Mouse (Mus musculus) T-cell, adult 66 days (primary cell): ENCODE data around the gene Zfp287. TPM values are rescaled to one million over a fixed set of nuclear protein-coding genes. Genes with fewer than 3 reads are reported as not detected.

Experiments
- total RNA-seq, 2 experiments: library from RNA; stranded (reverse); gene quantifications; 3 replicates in 1 of 2; 4 replicates in 1 of 2; pipeline ENCODE4 v1.2.4; 2023

The Zfp287 gene
- 10 to 100 TPM; 15.0 to 17.8 TPM for total RNA-seq

GRCm38 (mm10) chr11:62731311-62732021 is at the start of gene Zfp287:
Gene Zfp287, minus strand, starts transcription at chr11:62731905.

GRCm38 (mm10) chr11:62752780-62753179 is 21.1 kb upstream of the Zfp287 start, which contains the start of gene Gm10428:
Gene Gm10428, plus strand, starts transcription at chr11:62753100.

Other genes starting within 250 kb of the Zfp287 start
- gene Cenpv, start 192.6 kb downstream of the Zfp287 start, total RNA-seq: 1 to 10 TPM; 4.2 to 6.1 TPM
- gene Ubb, start 180.7 kb downstream of the Zfp287 start, total RNA-seq: 1,000 to 10,000 TPM; 1,212 to 1,239 TPM
- 10 to 100 TPM; 50.0 to 50.1 TPM for gene Trpv2, start 157.4 kb downstream of the Zfp287 start, total RNA-seq
- under 1 TPM; 0.64 to 0.80 TPM for gene Lrrc75a, start 83.4 kb downstream of the Zfp287 start, total RNA-seq
- gene Mmgt2, start 83.2 kb downstream of the Zfp287 start, total RNA-seq: 10 to 100 TPM; 26.2 to 30.5 TPM
- not detected for gene Gm10428, start 21.2 kb upstream of the Zfp287 start, total RNA-seq
- gene Zfp286, start 57.6 kb upstream of the Zfp287 start, total RNA-seq: 1 to 10 TPM; 4.2 to 4.4 TPM
- 1 to 10 TPM in 1 of 2 experiments, under 1 TPM in 1; 0.87 to 1.2 TPM for gene Trim16, start 88.3 kb upstream of the Zfp287 start, total RNA-seq
- 1 to 10 TPM; 4.8 to 8.7 TPM for gene Fbxw10, start 115.2 kb upstream of the Zfp287 start, total RNA-seq
- 10 to 100 TPM; 15.2 to 21.1 TPM for gene Tvp23b, start 147.6 kb upstream of the Zfp287 start, total RNA-seq
- gene Cdrt4, start 219.3 kb upstream of the Zfp287 start, total RNA-seq: not detected